Mouse (Mus musculus): ENCODE measurements around the gene Rrp9. TPM values are rescaled to one million over a fixed set of nuclear protein-coding genes. Genes with fewer than 3 reads are reported as not detected.

Gene Rrp9
- polyA plus RNA-seq, 1 experiment from 2014 or later, result 14.5 TPM

- Histone ChIP-seq H3K27me3 (ENCODE audit: insufficient read depth, low read length) (peaks cover 20% of the 10 kb centered on the region), H3K4me1 (ENCODE audit: insufficient read depth) (0 out of 2 replicates have a peak, but pooled peaks cover 9% of the 10 kb centered on the region), H3K9me3 (ENCODE audit: low read length) (no peaks in the 10 kb centered on the region), H3K27ac (ENCODE audit: low read depth) (no peak overlapping the region), H3K4me2 (ENCODE audit: low read depth, low read length) (no peak overlapping the region), H3K4me3 (ENCODE audit: low read depth, low read length) (no peak overlapping the region), H3K36me3 (replicated peaks; ENCODE audit: insufficient read depth, low read length) (no peaks in the 10 kb centered on the region), H3K9ac (replicated peaks) (no peak overlapping the region)
- 40% methylated on average over 6 of the region's 6 CpGs for WGBS (ENCODE audit: insufficient replicate concordance)
- DNase-seq, result no peak
- no peak for ATAC-seq
- peak; percentile 20; the same call in 1 of the 2 replicates for TF ChIP-seq CTCF (IDR thresholded peaks at IDR 0.05; ENCODE audit: low read depth)
- no peak for TF ChIP-seq EP300 (IDR thresholded peaks at IDR 0.05; ENCODE audit: low read depth)
These were observed 6.4 kb upstream of the Rrp9 start for GRCm38 (mm10) chr9:106469317-106469716.

- Histone ChIP-seq H3K27ac (ENCODE audit: low read depth) (no peak overlapping the region), H3K4me2 (ENCODE audit: low read depth, low read length) (no peak overlapping the region), H3K27me3 (ENCODE audit: insufficient read depth, low read length) (peaks cover 15% of the 10 kb centered on the region), H3K9me3 (ENCODE audit: low read length) (no peaks in the 10 kb centered on the region), H3K4me3 (ENCODE audit: low read depth, low read length) (no peak overlapping the region), H3K4me1 (ENCODE audit: insufficient read depth) (0 out of 2 replicates have a peak, but pooled peaks cover 7% of the 10 kb centered on the region), H3K36me3 (replicated peaks; ENCODE audit: insufficient read depth, low read length) (no peaks in the 10 kb centered on the region), H3K9ac (replicated peaks) (no peak overlapping the region)
- no peak for ATAC-seq
- no peak for TF ChIP-seq EP300 (IDR thresholded peaks at IDR 0.05; ENCODE audit: low read depth)
- TF ChIP-seq CTCF (IDR thresholded peaks at IDR 0.05; ENCODE audit: low read depth), result no peak
- DNase-seq, result no peak
- 37% methylated on average over 9 of the region's 9 CpGs for WGBS (ENCODE audit: insufficient replicate concordance)
These were observed 6.0 kb upstream of the Rrp9 start for GRCm38 (mm10) chr9:106469776-106470175.

- Histone ChIP-seq H3K4me3 (ENCODE audit: low read depth, low read length) (no peak overlapping the region), H3K4me1 (ENCODE audit: insufficient read depth) (peaks cover 5% of the 10 kb centered on the region), H3K27me3 (ENCODE audit: insufficient read depth, low read length) (peaks cover 1% of the 10 kb centered on the region; the same call in 1 of the 2 replicates), H3K36me3 (replicated peaks; ENCODE audit: insufficient read depth, low read length) (no peaks in the 10 kb centered on the region), H3K9ac (replicated peaks) (no peak overlapping the region), H3K4me2 (ENCODE audit: low read depth, low read length) (peak overlapping the region; percentile 29; the same call in 1 of the 2 replicates), H3K27ac (ENCODE audit: low read depth) (no peak overlapping the region), H3K9me3 (ENCODE audit: low read length) (no peaks in the 10 kb centered on the region)
- TF ChIP-seq CTCF (IDR thresholded peaks at IDR 0.05; ENCODE audit: low read depth), result no peak
- no peak for TF ChIP-seq EP300 (IDR thresholded peaks at IDR 0.05; ENCODE audit: low read depth)
- 72% methylated on average over 14 of the region's 14 CpGs for WGBS (ENCODE audit: insufficient replicate concordance)
- no peak for ATAC-seq
- DNase-seq, result no peak
These were observed 4.6 kb upstream of the Rrp9 start for GRCm38 (mm10) chr9:106470991-106471750.

- H3K4me3 ChIP-seq (ENCODE audit: low read depth, low read length), result no peak overlapping the region
- TF ChIP-seq EP300 (IDR thresholded peaks at IDR 0.05; ENCODE audit: low read depth) (no peak), CTCF (IDR thresholded peaks at IDR 0.05; ENCODE audit: low read depth) (no peak)
- no peaks in the 10 kb centered on the region for H3K36me3 ChIP-seq (replicated peaks; ENCODE audit: insufficient read depth, low read length)
- DNase-seq (peak; percentile 46), ATAC-seq (no peak)
- H3K27me3 ChIP-seq (ENCODE audit: insufficient read depth, low read length), result no peaks in the 10 kb centered on the region
- no peaks in the 10 kb centered on the region for H3K9me3 ChIP-seq (ENCODE audit: low read length)
- H3K27ac ChIP-seq (ENCODE audit: low read depth), result peak overlapping the region; percentile 34
- H3K4me2 ChIP-seq (ENCODE audit: low read depth, low read length), result peak overlapping the region; percentile 29; the same call in 1 of the 2 replicates
- 63% methylated on average over 5 of the region's 5 CpGs for WGBS (ENCODE audit: insufficient replicate concordance)
- H3K4me1 ChIP-seq (ENCODE audit: insufficient read depth), result peaks cover 8% of the 10 kb centered on the region
- H3K9ac ChIP-seq (replicated peaks), result no peak overlapping the region
These were observed 3.9 kb upstream of the Rrp9 start for GRCm38 (mm10) chr9:106471892-106472291.

GRCm38 (mm10) chr9:106472321-106472720 is 3.4 kb upstream of the Rrp9 start:
- ATAC-seq (no peak), DNase-seq (no peak)
- 69% methylated on average over 4 of the region's 4 CpGs for WGBS (ENCODE audit: insufficient replicate concordance)
- H3K4me3 ChIP-seq (ENCODE audit: low read depth, low read length), result no peak overlapping the region
- H3K36me3 ChIP-seq (replicated peaks; ENCODE audit: insufficient read depth, low read length), result no peaks in the 10 kb centered on the region
- no peak overlapping the region for H3K4me2 ChIP-seq (ENCODE audit: low read depth, low read length)
- TF ChIP-seq CTCF (IDR thresholded peaks at IDR 0.05; ENCODE audit: low read depth) (no peak), EP300 (IDR thresholded peaks at IDR 0.05; ENCODE audit: low read depth) (no peak)
- peak overlapping the region; percentile 34 for H3K27ac ChIP-seq (ENCODE audit: low read depth)
- no peaks in the 10 kb centered on the region for H3K27me3 ChIP-seq (ENCODE audit: insufficient read depth, low read length)
- H3K4me1 ChIP-seq (ENCODE audit: insufficient read depth), result peaks cover 10% of the 10 kb centered on the region
- H3K9me3 ChIP-seq (ENCODE audit: low read length), result no peaks in the 10 kb centered on the region
- no peak overlapping the region for H3K9ac ChIP-seq (replicated peaks)

GRCm38 (mm10) chr9:106473081-106473752 is 2.5 kb upstream of the Rrp9 start:
- DNase-seq (no peak), ATAC-seq (no peak)
- peak overlapping the region; percentile 34; the same call in 1 of the 2 replicates for H3K27ac ChIP-seq (ENCODE audit: low read depth)
- no peaks in the 10 kb centered on the region for H3K27me3 ChIP-seq (ENCODE audit: insufficient read depth, low read length)
- no peaks in the 10 kb centered on the region for H3K9me3 ChIP-seq (ENCODE audit: low read length)
- H3K4me1 ChIP-seq (ENCODE audit: insufficient read depth), result peaks cover 19% of the 10 kb centered on the region
- H3K4me3 ChIP-seq (ENCODE audit: low read depth, low read length), result no peak overlapping the region
- no peak overlapping the region for H3K4me2 ChIP-seq (ENCODE audit: low read depth, low read length)
- H3K36me3 ChIP-seq (replicated peaks; ENCODE audit: insufficient read depth, low read length), result no peaks in the 10 kb centered on the region
- no peak overlapping the region for H3K9ac ChIP-seq (replicated peaks)
- WGBS (ENCODE audit: insufficient replicate concordance), result 85% methylated on average over 16 of the region's 16 CpGs
- no peak for TF ChIP-seq EP300 (IDR thresholded peaks at IDR 0.05; ENCODE audit: low read depth)
- no peak for TF ChIP-seq CTCF (IDR thresholded peaks at IDR 0.05; ENCODE audit: low read depth)

Measured in liver, postnatal 0 days (tissue).